Mouse (Mus musculus) liver, adult 2 months (tissue): Measurements from ENCODE around the gene Gak.

Experiments
- CTCF ChIP-seq: fragments of 200-500 bp; IDR thresholded peaks from 2 replicates; pipeline ENCODE4 v1.5.1; 2011; ENCODE audit warnings: low read depth, low read length, control low read depth
- POLR2A ChIP-seq: fragments of 200-500 bp; IDR thresholded peaks from 2 replicates; pipeline ENCODE4 v1.6.1; 2011; ENCODE audit warnings: low read length, control low read depth; ENCODE audit not compliant: insufficient read depth; ENCODE audit errors: extremely low read depth

- no peak for TF ChIP-seq POLR2A
- peak; percentile 76 for TF ChIP-seq CTCF
Observed at GRCm38 (mm10) chr5:108670785-108671184, 41.2 kb upstream of the Gak start.
